Mouse (Mus musculus): ENCODE measurements around the gene B230217C12Rik. TPM values are rescaled to one million over a fixed set of nuclear protein-coding genes. Genes with fewer than 3 reads are reported as not detected.
A peak's percentile ranks its signal among the peaks of the same experiment; 100 is the strongest.

Gene B230217C12Rik
- 12.9 and 15.8 TPM in 2 replicates for polyA plus RNA-seq (2016; fragmentation: Nextera tagmentation; extraction: Ambion mirVana)

DNA sequence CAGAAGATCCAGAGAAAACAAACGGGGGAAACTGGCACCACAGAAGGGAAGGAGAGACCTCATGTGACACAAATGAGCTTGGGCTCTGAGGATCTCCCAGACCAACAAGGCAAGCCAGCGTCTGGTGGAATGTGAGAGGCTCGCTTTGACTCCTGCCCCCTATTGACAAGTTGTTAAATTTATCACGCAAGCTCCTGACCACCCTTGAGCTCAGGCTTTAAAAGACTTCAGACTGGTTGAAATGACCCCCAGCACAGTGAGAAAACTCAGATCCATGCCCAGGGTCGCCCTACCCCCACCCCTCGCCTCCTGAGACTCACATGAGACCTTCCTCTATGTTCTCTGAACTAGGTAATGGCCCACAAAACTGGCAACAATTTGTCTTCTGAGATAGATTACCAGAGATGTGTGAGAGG lies at the start of gene B230217C12Rik:
TSS of gene B230217C12Rik (plus strand) at position 242 of the 416 bp plus-strand sequence.
- WGBS: 0% methylated on average over 6 of the region's 6 CpGs
- peak within 1 kb of the TSS; percentile 52 for H3K4me3 ChIP-seq

DNA sequence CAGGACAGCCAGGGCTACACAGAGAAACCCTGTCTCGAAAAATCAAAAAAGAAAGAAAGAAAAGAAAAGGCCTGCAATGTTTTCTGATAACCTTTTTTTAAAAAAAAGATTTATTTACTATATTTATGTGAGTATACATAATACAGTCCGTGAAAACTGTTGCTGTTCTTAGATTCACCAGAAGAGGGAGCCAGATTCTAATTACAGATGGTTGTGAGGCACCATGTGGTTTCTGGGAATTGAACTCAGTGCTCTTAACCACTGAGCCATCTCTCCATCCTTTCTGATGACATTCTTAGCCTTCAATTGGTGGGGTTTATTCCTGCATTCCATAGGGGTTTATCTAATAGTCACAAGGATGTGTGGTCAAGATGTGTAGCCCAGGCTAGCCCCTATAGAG lies 47.4 kb upstream of the B230217C12Rik start:
- 4% methylated on average over 2 of the region's 2 CpGs for whole genome bisulfite sequencing
- Histone ChIP-seq H3K9me3 (no peaks in the 10 kb centered on the region), H3K4me1 (no peaks in the 10 kb centered on the region), H3K4me3 (no peak overlapping the region), H3K27me3 (replicated peaks) (no peaks in the 10 kb centered on the region), H3K36me3 (no peaks in the 10 kb centered on the region), H3K4me2 (replicated peaks) (no peak overlapping the region), H3K27ac (no peak overlapping the region), H3K9ac (no peak overlapping the region)
- ATAC-seq (ENCODE audit: low FRiP score, low read depth): no peak

More for the DNA sequence above, at the start of gene B230217C12Rik:
- Histone ChIP-seq H3K27me3 (replicated peaks) (no peaks in the 10 kb centered on the region), H3K4me1 (peaks cover 14% of the 10 kb centered on the region), H3K27ac (peak within 1 kb of the TSS; percentile 80), H3K9me3 (no peaks in the 10 kb centered on the region), H3K4me2 (replicated peaks) (peak within 1 kb of the TSS; percentile 59), H3K36me3 (peaks cover 18% of the 10 kb centered on the region), H3K9ac (peak within 1 kb of the TSS; percentile 61)
- no peak for ATAC-seq (ENCODE audit: low FRiP score, low read depth)

GRCm38 (mm10) chr11:97796910-97797309 lies 43.7 kb upstream of the B230217C12Rik start:
- Histone ChIP-seq H3K9me3 (no peaks in the 10 kb centered on the region), H3K4me2 (replicated peaks) (no peak overlapping the region), H3K27me3 (replicated peaks) (no peaks in the 10 kb centered on the region), H3K4me3 (no peak overlapping the region), H3K9ac (no peak overlapping the region), H3K4me1 (peaks cover 13% of the 10 kb centered on the region), H3K27ac (no peak overlapping the region), H3K36me3 (no peaks in the 10 kb centered on the region)
- 7% methylated on average over 6 of the region's 6 CpGs for WGBS
- ATAC-seq (ENCODE audit: low FRiP score, low read depth): no peak

DNA sequence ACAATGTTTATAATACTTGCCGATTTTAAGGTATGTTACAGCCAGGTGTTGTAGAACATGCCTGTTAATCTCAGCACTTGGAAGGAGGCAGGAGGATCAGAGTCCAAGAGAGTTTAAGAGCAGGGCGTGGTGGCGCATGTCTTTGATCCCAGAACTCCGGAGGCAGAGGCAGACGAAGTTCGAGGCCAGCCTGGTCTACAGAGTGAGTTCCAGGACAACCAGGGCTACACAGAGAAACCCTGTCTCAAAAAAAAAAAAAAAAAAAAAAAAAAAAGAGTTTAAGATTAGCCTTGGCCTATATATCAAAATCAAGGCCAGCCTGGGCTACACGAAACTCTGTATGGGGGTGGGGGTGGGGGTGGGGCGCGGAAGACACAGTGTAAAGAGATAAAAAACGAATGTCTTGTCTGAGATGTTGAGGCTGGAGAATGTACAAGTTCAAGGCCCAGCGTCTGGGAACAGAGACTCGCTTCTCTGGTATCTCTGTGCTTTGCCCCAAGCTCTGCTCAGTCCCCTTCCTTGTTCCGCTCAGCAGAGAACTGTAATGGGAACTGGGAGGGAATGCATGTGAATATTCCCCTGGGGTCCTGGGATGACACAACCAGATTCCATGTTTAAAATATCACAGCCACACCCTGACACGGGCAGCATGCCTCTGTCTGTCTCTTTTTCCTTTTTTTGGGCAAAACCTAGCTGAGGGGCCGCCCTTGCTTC lies 43.1 kb upstream of the B230217C12Rik start:
- H3K4me2 ChIP-seq (replicated peaks): no peak overlapping the region; the same call in 1 of the 2 replicates
- ATAC-seq (ENCODE audit: low FRiP score, low read depth): no peak
- no peaks in the 10 kb centered on the region for H3K36me3 ChIP-seq
- H3K4me1 ChIP-seq: peaks cover 19% of the 10 kb centered on the region
- H3K27ac ChIP-seq: no peak overlapping the region
- no peaks in the 10 kb centered on the region for H3K27me3 ChIP-seq (replicated peaks)
- H3K9me3 ChIP-seq: no peaks in the 10 kb centered on the region
- no peak overlapping the region for H3K9ac ChIP-seq
- no peak overlapping the region for H3K4me3 ChIP-seq
- 59% methylated on average over 15 of the region's 15 CpGs for WGBS

- Histone ChIP-seq H3K4me2 (replicated peaks) (peak overlapping the region; percentile 84), H3K27ac (no peak overlapping the region), H3K27me3 (replicated peaks) (no peaks in the 10 kb centered on the region), H3K36me3 (no peaks in the 10 kb centered on the region), H3K4me3 (no peak overlapping the region), H3K9me3 (no peaks in the 10 kb centered on the region), H3K4me1 (peaks cover 22% of the 10 kb centered on the region), H3K9ac (no peak overlapping the region)
- no peak for ATAC-seq (ENCODE audit: low FRiP score, low read depth)
- WGBS: 36% methylated on average over 8 of the region's 8 CpGs
Measured at GRCm38 (mm10) chr11:97798083-97798435, 42.5 kb upstream of the B230217C12Rik start.

- H3K27ac ChIP-seq: peak within 1 kb of the TSS; percentile 88
- WGBS: 0% methylated on average over 11 of the region's 11 CpGs
- peak within 1 kb of the TSS; percentile 81 for H3K4me3 ChIP-seq
- peak within 1 kb of the TSS; percentile 84 for H3K4me2 ChIP-seq (replicated peaks)
- no peaks in the 10 kb centered on the region for H3K36me3 ChIP-seq
- no peaks in the 10 kb centered on the region for H3K9me3 ChIP-seq
- ATAC-seq (ENCODE audit: low FRiP score, low read depth): peak; percentile 75
- H3K27me3 ChIP-seq (replicated peaks): no peaks in the 10 kb centered on the region
- H3K9ac ChIP-seq: peak within 1 kb of the TSS; percentile 81
- peaks cover 24% of the 10 kb centered on the region for H3K4me1 ChIP-seq
Measured at GRCm38 (mm10) chr11:97798782-97799145, 41.8 kb upstream of the B230217C12Rik start, which contains the start of gene Lasp1. TSS of gene Lasp1 (plus strand) at chr11:97799000.

GRCm38 (mm10) chr11:97799146-97799993 lies 41.2 kb upstream of the B230217C12Rik start:
- no peaks in the 10 kb centered on the region for H3K27me3 ChIP-seq (replicated peaks)
- H3K9ac ChIP-seq: peak overlapping the region; percentile 81
- peak overlapping the region; percentile 84 for H3K4me2 ChIP-seq (replicated peaks)
- ATAC-seq (ENCODE audit: low FRiP score, low read depth): peak; percentile 79
- H3K36me3 ChIP-seq: no peaks in the 10 kb centered on the region
- peaks cover 30% of the 10 kb centered on the region for H3K4me1 ChIP-seq
- WGBS: under 1% methylated on average over 71 of the region's 71 CpGs
- peak overlapping the region; percentile 81 for H3K4me3 ChIP-seq
- H3K27ac ChIP-seq: peak overlapping the region; percentile 88
- H3K9me3 ChIP-seq: no peaks in the 10 kb centered on the region

DNA sequence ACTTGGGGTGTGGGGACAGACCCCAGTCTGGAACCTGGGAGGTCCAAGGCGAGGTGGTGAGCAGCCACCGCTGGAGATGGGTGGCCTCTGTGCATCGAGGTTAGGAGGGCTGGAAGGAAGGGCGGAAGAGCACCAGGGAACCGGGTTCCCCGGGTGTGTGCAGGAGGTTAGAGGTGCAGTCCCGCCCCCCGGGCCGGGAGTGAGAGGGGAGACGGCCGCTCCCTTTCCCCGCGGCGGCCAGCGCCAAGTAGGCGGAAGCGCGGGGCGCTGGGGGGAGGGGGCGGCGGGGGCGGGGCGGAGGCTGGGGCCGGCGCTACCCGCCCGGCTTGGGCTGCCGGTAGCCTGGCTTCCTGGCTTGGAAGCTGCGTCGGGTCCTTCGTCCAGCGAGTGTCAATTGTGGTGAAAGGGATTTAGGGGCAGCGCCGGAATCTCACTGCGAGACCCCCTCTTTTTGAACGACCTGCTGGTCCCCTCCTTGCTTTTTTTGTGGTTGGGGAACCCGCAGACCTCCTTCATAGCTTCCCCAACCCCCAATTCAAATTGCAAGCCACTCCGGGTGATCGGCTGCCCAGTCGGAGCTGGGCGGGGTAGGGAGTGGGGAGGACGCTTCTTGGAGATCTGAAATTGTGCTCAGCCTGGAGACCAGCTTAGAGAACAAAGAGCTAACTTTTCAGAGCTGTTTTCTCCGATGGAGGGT lies 40.4 kb upstream of the B230217C12Rik start:
- peak overlapping the region; percentile 88 for H3K27ac ChIP-seq
- no peaks in the 10 kb centered on the region for H3K27me3 ChIP-seq (replicated peaks)
- peak overlapping the region; percentile 81 for H3K4me3 ChIP-seq
- peak; percentile 48 for ATAC-seq (ENCODE audit: low FRiP score, low read depth)
- no peaks in the 10 kb centered on the region for H3K9me3 ChIP-seq
- peak overlapping the region; percentile 84 for H3K4me2 ChIP-seq (replicated peaks)
- 1% methylated on average over 36 of the region's 43 CpGs for WGBS
- H3K4me1 ChIP-seq: peaks cover 38% of the 10 kb centered on the region
- H3K9ac ChIP-seq: peak overlapping the region; percentile 81
- no peaks in the 10 kb centered on the region for H3K36me3 ChIP-seq

- Histone ChIP-seq H3K9me3 (no peaks in the 10 kb centered on the region), H3K9ac (peak overlapping the region; percentile 81), H3K4me1 (peaks cover 45% of the 10 kb centered on the region), H3K27me3 (replicated peaks) (no peaks in the 10 kb centered on the region), H3K36me3 (no peaks in the 10 kb centered on the region), H3K27ac (peak overlapping the region; percentile 88), H3K4me2 (replicated peaks) (peak overlapping the region; percentile 84), H3K4me3 (peak overlapping the region; percentile 81)
- WGBS: 6% methylated on average over 17 of the region's 17 CpGs
- no peak for ATAC-seq (ENCODE audit: low FRiP score, low read depth)
Measured at GRCm38 (mm10) chr11:97800691-97801408, 39.7 kb upstream of the B230217C12Rik start.

DNA sequence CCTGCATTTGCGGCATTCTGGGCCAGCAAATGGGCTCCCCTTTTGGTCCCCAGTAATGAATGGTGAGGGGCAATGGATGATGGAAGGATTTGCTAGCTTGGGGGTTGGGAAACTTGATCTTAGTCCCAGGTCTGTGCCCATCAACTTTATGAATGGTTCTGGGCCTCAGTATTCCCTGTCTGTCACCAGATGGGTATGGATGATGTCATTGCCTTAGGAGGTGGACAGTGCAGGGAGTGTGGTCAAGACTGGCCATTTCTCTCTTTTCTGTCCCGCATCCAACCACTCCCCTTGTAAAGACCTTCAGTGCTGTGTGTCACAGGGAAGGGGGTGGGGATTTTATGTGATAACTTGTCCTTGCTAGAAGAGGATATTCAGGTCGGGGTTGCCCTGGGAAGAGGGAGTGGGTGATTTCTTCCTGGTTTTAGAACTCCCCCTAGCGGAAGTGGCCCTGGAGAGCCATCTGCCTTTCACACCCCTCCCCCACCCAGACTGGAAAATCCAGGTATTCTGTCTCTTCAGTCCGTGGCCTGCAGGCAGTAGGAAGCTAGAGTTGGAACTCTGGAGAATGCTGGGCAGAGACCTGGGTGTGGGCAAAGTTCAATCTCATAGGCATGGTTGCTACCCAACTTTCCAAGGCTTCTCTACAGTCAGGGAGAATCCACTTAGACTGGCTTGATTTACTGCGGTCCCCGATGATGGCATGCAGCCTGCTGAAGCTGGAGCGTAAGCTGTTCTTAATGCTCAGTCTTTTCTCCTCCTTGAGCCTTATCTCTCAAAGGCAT lies 39.0 kb upstream of the B230217C12Rik start:
- Histone ChIP-seq H3K9me3 (no peaks in the 10 kb centered on the region), H3K4me1 (peaks cover 52% of the 10 kb centered on the region), H3K4me2 (replicated peaks) (peak overlapping the region; percentile 84), H3K27me3 (replicated peaks) (no peaks in the 10 kb centered on the region), H3K36me3 (no peaks in the 10 kb centered on the region), H3K27ac (peak overlapping the region; percentile 88; the same call in 1 of the 2 replicates), H3K4me3 (peak overlapping the region; percentile 81), H3K9ac (peak overlapping the region; percentile 81; the same call in 1 of the 2 replicates)
- 22% methylated on average over 8 of the region's 8 CpGs for whole genome bisulfite sequencing
- ATAC-seq (ENCODE audit: low FRiP score, low read depth): no peak

DNA sequence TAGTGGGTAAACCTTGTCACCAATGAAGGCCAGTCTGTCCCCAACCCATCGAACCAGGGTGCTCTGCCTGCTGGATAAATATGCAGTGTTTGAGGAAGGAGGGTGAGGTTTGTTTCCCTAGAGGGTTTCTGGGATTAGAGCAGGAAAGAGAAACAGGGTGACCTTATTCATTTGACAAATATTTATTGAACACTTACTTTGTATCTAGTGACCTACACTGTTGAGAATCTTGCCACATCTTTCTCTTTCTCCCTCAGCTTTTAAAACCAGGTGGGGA lies 38.4 kb upstream of the B230217C12Rik start:
- Histone ChIP-seq H3K27me3 (replicated peaks) (no peaks in the 10 kb centered on the region), H3K36me3 (peaks cover 4% of the 10 kb centered on the region), H3K27ac (no peak overlapping the region), H3K9ac (no peak overlapping the region), H3K4me3 (peak overlapping the region; percentile 81; the same call in 1 of the 2 replicates), H3K9me3 (no peaks in the 10 kb centered on the region), H3K4me2 (replicated peaks) (peak overlapping the region; percentile 84), H3K4me1 (peaks cover 56% of the 10 kb centered on the region)
- no peak for ATAC-seq (ENCODE audit: low FRiP score, low read depth)
- 56% methylated on average over 1 of the region's 1 CpGs for WGBS

Measured in neural tube, embryonic 12.5 days (tissue).